Mouse (Mus musculus) adrenal gland, adult 8-10 months (tissue): ENCODE results near the gene Cd9. TPM values are rescaled to one million over a fixed set of nuclear protein-coding genes. Genes with fewer than 3 reads are reported as not detected.

Experiments
- DNase-seq: peaks from one replicate; pipeline ENCODE4 v3.0.0; 2022
- total RNA-seq, 4 experiments: library from RNA; stranded (reverse); gene quantifications; 2 replicates each; pipeline ENCODE4 v1.2.4; 2022

Gene Cd9
- total RNA-seq, 4 experiments from 2014 or later: 108 to 171 (median 144) TPM

DNA sequence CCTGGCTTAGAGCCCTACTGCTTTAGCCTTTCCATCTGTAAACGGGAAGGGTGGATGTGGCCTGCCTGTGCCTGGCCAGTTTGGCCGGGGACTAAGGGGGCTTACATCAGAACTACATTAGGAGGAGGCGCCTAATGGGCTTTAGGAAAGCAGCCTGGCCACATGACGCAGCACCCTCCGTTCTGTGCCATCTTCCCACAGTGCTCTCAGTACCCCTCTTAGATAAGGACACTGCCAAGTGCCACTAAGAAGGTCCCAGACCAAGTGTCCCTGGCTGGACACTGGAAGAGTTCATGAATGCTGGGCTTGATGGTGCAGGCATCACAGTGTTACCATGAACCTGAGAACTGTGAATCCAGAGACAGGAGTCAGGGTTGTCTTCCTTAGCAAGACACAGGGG, 20.7 kb downstream of the Cd9 start:
- DNase-seq: no peak

- no peak for DNase-seq
These were observed 21.3 kb downstream of the Cd9 start for GRCm38 (mm10) chr6:125473321-125473721.

- DNase-seq: no peak
These were observed 22.7 kb downstream of the Cd9 start for GRCm38 (mm10) chr6:125471921-125472320.

- DNase-seq: no peak
These were observed 23.3 kb downstream of the Cd9 start for GRCm38 (mm10) chr6:125471326-125471725.

DNA sequence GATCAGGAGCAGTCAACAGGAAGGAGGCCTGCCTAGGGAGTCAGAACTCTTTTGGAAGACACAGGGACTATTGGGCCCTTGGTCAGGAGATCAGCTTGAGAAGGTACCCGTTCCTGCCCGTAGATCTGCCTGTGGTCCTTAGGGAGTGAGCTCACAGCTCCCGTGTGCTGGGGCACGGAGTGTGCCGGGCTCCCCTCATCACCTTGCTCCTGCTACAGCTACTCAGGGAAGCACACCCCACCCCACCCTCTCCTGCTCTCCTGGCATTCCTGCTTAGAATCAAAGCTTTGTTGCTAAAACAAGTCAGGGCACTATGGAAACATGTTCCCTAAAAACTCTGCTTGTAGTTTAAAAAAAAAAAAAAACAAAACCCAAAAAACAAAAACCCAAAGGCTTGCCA, 24.0 kb downstream of the Cd9 start:
- DNase-seq: no peak

GRCm38 (mm10) chr6:125469222-125469621, 25.4 kb downstream of the Cd9 start:
- no peak for DNase-seq

GRCm38 (mm10) chr6:125468179-125468960, 26.2 kb downstream of the Cd9 start:
- no peak for DNase-seq

- no peak for DNase-seq
These were observed 27.3 kb downstream of the Cd9 start for GRCm38 (mm10) chr6:125467301-125467715.

- no peak for DNase-seq
These were observed 32.3 kb downstream of the Cd9 start for GRCm38 (mm10) chr6:125462312-125462711.

DNA sequence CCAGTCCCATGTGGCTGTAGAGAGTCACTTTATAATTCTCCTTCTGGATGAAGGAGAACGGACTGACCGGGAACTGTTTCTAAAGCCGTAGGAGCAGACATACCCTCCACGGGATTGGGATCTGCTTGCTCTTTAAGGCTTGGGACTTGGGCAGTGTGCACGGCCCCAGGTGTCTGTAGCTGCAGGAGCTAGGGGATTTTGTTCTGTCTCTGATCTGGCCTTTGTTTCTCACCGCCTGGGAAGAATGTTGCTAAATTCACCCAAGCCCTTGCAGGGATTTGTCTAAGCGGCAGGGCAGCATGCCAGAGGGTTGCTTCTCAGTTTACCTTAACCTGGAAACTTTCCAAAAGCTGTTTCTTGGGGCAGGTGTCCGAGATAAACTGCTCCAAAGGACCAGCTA, 32.8 kb downstream of the Cd9 start:
- no peak for DNase-seq

GRCm38 (mm10) chr6:125461325-125461724, 33.3 kb downstream of the Cd9 start:
- no peak for DNase-seq

GRCm38 (mm10) chr6:125460589-125460988, 34.0 kb downstream of the Cd9 start:
- DNase-seq: no peak

DNA sequence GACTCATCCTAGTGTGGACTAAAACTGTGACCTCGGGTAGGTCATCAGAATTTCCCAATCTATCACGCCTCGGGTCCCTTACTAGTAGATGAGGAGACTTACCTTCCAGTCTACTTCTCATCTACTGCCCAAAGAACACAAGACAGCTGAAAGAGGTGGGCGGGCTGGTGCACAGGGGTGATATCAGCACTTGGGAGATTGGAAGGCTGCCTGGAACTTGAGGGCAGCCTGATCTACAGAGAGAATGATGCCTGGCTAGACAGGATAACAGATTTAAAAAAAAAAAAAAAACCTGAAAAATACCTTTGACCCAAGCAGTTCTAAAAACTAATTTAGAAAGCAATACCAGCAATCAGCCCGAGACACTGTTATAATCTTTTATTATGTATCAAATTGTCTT, 34.7 kb downstream of the Cd9 start:
- DNase-seq: no peak

- no peak for DNase-seq
These were observed 38.6 kb downstream of the Cd9 start for GRCm38 (mm10) chr6:125455806-125456520.

DNA sequence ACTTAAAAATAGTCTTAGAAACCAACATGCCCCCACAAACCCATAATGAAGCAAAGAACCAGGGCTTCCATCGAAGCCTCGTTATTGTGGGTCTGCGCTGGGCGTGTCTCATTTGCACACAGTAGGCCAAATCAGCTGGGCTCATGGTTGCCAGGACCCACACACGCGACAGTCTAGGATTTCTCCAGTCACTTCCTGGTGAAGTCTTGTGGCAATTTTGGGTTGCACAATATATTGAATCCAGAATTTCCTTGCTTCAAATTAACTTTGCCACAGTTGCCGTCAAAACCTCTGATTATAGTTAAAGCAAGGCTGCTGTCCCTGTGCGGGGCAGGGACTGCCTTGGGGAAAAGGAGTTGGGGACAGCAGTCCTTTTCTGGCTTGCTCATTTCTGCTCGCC, 39.9 kb downstream of the Cd9 start:
- no peak for DNase-seq

DNA sequence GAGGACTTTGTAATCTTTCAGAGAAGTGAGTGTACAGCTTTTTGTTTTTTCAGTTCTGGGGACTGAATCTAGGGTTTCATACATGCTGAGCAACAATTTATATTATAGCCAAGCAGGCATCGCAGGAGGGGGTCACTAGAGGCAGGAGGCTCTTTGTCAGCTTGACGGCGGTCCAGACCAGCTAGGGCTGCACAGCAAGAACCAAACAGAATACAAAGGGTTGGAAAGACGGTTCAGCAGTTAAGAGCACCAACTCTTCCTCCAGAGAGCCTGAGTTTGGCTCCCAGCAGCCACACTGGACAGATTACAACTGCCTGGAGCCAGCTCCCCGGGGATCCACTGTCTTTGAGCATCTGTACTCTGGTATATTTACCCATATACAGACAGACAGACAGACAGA, 40.3 kb downstream of the Cd9 start:
- no peak for DNase-seq

- no peak for DNase-seq
These were observed 46.9 kb downstream of the Cd9 start for GRCm38 (mm10) chr6:125447660-125448059.

- DNase-seq: no peak
These were observed 47.4 kb downstream of the Cd9 start for GRCm38 (mm10) chr6:125447205-125447604.

DNA sequence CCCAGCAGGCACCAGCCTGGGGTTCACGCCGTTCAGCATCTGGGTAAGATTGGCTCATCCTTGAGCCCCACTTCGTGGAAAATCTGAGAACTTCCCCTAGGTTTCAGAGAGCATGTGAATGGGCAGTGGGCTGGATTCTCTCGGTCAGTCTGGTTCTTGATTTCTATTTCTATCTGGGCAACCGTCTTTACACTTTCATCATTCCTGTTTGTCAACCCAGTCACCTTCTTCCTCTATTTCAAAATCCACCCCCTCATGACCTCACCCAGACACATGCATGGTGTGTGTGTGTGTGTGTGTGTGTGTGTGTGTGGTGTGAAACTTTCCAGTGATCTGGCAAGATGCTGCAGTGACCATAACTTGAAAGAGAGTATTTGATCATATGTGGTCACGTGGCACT, 49.2 kb downstream of the Cd9 start:
- no peak for DNase-seq

- no peak for DNase-seq
These were observed 52.0 kb downstream of the Cd9 start for GRCm38 (mm10) chr6:125442591-125442990.

DNA sequence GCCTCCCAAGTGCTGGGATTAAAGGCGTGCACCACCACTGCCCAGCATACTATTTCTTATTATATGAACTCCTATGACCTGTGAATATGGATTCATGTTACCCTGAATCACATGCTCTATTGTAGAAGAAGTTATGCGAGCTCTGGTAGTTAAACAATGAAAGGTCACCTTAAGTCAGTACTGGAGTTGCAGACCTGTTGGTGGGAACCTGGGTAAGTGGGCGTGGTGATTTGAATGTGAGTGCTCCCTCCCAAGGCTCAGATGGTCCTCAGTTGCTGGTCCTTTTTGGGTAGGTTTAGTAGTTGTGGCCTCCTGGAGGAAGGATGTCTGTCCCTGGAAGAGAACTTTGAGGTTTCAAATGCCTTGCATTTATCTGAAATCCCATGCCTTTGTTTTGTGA, 57.8 kb downstream of the Cd9 start:
- no peak for DNase-seq

DNA sequence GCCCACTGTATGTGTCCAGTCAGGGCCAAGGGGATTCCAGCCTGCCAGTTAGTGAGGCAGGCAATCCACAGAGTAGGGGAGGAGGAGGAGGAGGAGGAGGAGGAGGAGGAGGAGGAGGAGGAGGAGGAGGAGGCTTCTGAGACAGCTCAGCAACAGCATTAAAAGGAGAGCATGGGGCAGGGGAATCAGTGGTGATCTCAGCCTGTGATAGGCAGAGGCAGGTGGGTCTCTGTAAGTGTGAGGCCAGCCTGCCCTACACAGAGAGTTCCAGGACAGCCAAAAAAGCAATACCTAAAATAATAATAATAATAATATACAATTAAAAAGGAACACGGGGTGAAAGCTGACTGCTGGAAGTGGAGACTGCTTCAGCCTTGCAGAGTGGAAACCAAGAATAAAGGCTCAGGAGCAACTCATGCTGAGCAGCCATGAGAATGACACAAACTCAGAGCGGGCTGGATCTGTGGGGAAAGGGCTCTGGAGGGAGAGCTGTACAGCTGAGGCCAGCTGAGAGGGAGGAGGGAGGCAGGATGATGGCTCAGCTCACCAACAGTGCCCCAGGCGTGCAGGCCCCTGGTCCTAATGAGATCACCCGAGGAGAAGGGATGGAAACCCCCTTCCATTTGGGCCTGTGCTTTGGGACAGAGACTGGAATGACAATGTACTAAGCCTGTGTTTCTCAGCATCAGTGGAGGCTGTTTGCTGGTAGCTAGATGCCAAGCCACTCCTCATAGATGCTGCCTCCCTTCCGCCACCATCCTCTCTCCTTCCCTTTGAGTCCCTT, 59.7 kb downstream of the Cd9 start:
- no peak for DNase-seq

DNA sequence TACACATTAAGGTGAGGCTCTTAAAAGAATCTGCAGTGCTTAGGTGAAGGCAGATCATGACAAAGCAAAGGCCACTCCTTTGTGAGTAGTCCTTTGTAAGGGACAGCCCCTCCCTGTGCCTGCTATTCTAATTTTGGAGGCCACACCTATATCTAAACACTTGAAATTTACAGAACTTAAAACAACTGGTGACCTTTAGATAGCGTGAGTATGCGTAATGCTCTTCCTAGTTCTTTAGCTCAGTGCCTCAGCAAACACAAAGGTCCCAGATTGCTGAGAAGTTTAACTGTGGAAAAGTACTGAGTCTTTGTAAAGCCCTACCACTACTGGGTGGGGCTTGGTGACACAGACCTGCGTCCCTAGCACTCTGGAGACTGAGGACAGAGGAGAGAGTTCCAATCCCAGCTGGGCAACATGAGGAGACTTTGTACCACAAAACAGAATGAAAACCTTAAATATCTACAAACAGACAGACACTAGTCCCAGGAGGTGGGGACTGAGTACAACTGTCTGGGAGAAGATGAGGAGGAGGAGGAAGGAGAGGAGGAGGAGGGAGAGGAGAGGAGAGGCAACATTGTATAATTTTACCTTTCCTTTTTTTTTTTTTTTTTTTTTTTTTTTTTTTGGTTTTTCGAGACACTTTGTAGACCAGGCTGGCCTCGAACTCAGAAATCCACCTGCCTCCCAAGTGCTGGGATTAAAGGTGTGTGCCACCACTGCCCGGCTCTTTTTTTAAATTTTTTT, 60.7 kb downstream of the Cd9 start:
- DNase-seq: no peak
